Comparison of ENCODE assay signal across 1 mouse cellular context in the genomic region with DNA sequence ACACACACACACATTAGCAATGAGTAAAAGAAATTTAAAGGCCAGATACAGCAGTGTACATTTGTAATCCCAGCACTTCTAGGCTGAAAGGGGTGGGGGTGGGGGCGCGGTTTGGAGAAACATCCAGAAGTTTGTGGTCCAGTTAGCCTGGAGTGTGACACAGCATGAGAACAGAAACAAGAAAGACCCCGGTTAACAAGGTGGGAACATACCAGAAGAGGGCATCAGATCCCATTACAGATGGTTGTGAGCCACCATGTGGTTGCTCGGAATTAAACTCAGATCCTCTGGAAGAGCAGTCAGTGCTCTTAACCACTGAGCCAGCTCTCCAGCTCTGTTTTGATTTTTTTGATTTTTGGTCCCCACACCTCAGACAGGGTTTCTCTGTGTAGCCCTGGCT.
TF ChIP-seq lines count a peak whose summit lies in the region.

No protein-coding gene starts in this region.

TF ChIP-seq in MEL, 35 proteins besides CTCF, POLR2A, EP300 and RAD21:
- TF ChIP-seq TBP (IDR thresholded peaks at IDR 0.05; ENCODE audit: low read depth, low read length) (no peak), ZC3H11A (IDR thresholded peaks at IDR 0.05; ENCODE audit: low read depth, low read length) (no peak), SIN3A (IDR thresholded peaks at IDR 0.05; ENCODE audit: low read length) (no peak), GATA1 (IDR thresholded peaks at IDR 0.05; ENCODE audit: low read depth, low read length) (no peak), USF2 (IDR thresholded peaks at IDR 0.05; ENCODE audit: borderline replicate concordance in 1 of 2, insufficient read depth in 1 of 2, low read depth in 1 of 2, low read length in 2 of 2) (no peak), SMC3 (IDR thresholded peaks at IDR 0.05; ENCODE audit: low read depth, low read length) (peak; percentile 22; the same call in 1 of the 2 replicates)
